Mouse (Mus musculus): ENCODE results near the gene Twist1. TPM values are rescaled to one million over a fixed set of nuclear protein-coding genes. Genes with fewer than 3 reads are reported as not detected.

Twist1 gene
- polyA plus RNA-seq, 1 experiment from 2014 or later, result 14.9 TPM

DNA sequence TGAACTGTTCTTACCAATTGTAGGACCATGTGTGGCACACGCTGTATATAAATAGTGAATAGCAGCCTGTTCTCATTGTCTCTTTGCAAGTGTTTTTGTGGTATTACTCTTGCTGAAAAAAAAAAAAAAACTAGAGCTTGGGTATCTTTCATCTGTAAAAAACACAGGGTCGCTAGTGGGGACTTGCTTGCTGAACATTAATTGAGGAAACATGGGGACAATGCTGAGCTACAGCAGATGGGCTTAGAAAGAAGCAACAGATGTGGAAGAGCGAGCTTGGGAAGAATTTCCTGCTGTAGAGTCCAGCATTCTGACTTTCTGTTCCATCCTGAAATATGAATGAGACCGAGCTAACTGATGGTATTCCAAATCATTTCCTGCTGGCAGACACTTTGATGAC, 22.7 kb downstream of the Twist1 start:
- 78% methylated on average over 4 of the region's 4 CpGs for WGBS
- H3K27ac ChIP-seq, result no peak overlapping the region
- no peaks in the 10 kb centered on the region for H3K27me3 ChIP-seq (ENCODE audit: insufficient read depth, poor library complexity, severe bottlenecking)
- DNase-seq (ENCODE audit: low spot score), result no peak
- H3K9me3 ChIP-seq, result no peaks in the 10 kb centered on the region
- peaks cover 3% of the 10 kb centered on the region; the same call in 1 of the 2 replicates for H3K4me1 ChIP-seq (replicated peaks)
- H3K36me3 ChIP-seq, result no peaks in the 10 kb centered on the region
- no peak overlapping the region for H3K4me3 ChIP-seq

DNA sequence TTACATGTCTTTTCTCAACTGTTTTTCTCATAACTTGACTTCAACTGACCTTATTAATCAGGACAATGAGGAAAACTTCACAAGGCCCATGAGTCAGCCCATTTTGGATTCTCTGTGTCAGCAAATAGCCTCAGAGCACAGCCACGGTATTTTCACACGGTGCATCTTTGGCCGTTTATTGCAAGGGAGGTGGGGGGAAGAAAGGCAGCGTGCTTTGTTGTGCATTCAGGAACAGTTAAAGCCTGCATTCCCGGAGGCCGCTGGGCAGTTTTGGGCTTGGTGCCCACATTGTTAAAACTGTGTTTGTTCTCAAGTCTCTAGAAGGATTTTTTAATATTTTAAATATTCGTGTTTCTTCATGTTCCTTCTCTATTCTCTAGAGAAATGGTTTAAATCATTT, 24.0 kb downstream of the Twist1 start:
- Histone ChIP-seq H3K4me1 (replicated peaks) (peaks cover 3% of the 10 kb centered on the region; the same call in 1 of the 2 replicates), H3K4me3 (no peak overlapping the region), H3K27ac (no peak overlapping the region), H3K9me3 (no peaks in the 10 kb centered on the region), H3K36me3 (no peaks in the 10 kb centered on the region), H3K27me3 (ENCODE audit: insufficient read depth, poor library complexity, severe bottlenecking) (no peaks in the 10 kb centered on the region)
- WGBS, result 53% methylated on average over 7 of the region's 7 CpGs
- DNase-seq (ENCODE audit: low spot score), result peak; percentile 6

DNA sequence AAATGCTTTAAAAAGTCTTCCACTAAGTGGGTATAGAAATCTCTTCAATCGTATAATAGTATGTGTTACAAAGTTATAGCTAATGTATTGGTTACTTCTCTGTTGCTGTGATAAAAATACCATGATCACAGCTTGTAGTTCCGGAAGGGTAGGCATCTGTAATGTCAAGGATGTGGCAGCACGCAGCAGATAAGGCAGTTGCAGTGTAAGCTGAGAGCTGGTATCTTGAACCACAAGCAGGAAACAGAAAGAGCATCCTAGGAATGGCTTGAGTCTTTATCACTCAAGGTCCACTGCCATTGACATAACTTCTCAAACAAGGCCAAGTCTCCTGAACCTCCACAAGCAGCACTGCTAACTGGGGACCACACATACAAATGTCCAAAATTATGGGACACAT, 35.7 kb downstream of the Twist1 start:
- Histone ChIP-seq H3K4me1 (replicated peaks) (no peaks in the 10 kb centered on the region), H3K27me3 (ENCODE audit: insufficient read depth, poor library complexity, severe bottlenecking) (no peaks in the 10 kb centered on the region), H3K27ac (no peak overlapping the region), H3K9me3 (no peaks in the 10 kb centered on the region), H3K36me3 (no peaks in the 10 kb centered on the region), H3K4me3 (no peak overlapping the region)
- DNase-seq (ENCODE audit: low spot score), result no peak
- WGBS, result 90% methylated on average over 3 of the region's 3 CpGs

Other genes starting within 250 kb of the Twist1 start
- gene Ferd3l, start 29.2 kb upstream of the Twist1 start, polyA plus RNA-seq (2016; fragmentation: Nextera tagmentation; extraction: Ambion mirVana), result 2.3 and 2.6 TPM in 2 replicates